Mouse (Mus musculus) forebrain, postnatal 0 days (tissue): ENCODE results near the gene Pcyt2. TPM values are rescaled to one million over a fixed set of nuclear protein-coding genes. Genes with fewer than 3 reads are reported as not detected.

Experiments
- ATAC-seq: fragments of 200-750 bp; cut with Nextera tagmentation; 2 replicates; pipeline ENCODE4 v1.8.0; 2017; ENCODE audit warnings: mild to moderate bottlenecking, moderate library complexity
- DNase-seq: peaks from one replicate; pipeline ENCODE4 v3.0.0-alpha.2; 2015
- H3K27ac ChIP-seq: fragments of 300-500 bp; sonication (generic); 2 replicates; pipeline ENCODE4 v1.5.1; 2014; ENCODE audit warnings: low read depth, mild to moderate bottlenecking, antibody characterized with exemption, low read length, moderate library complexity, mixed read lengths
- H3K27me3 ChIP-seq: fragments of 300-500 bp; sonication (generic); 2 replicates; pipeline ENCODE4 v1.6.1; 2014; ENCODE audit warnings: mild to moderate bottlenecking, low read length, mixed read lengths; ENCODE audit not compliant: insufficient read depth
- H3K36me3 ChIP-seq: fragments of 300-500 bp; sonication (generic); 2 replicates; pipeline ENCODE4 v1.6.1; 2014; ENCODE audit warnings: mild to moderate bottlenecking, moderate library complexity; ENCODE audit not compliant: insufficient read depth
- H3K4me1 ChIP-seq: fragments of 300-500 bp; sonication (generic); 2 replicates; pipeline ENCODE4 v1.6.1; 2014; ENCODE audit warnings: antibody characterized with exemption; ENCODE audit not compliant: insufficient read depth
- H3K4me2 ChIP-seq: fragments of 300-500 bp; sonication (generic); 2 replicates; pipeline ENCODE4 v1.6.1; 2014; ENCODE audit warnings: low read depth, mild to moderate bottlenecking, moderate library complexity
- H3K4me3 ChIP-seq: fragments of 300-500 bp; sonication (generic); 2 replicates; pipeline ENCODE4 v1.5.1; 2014; ENCODE audit warnings: low read depth, low read length, mixed read lengths
- H3K9ac ChIP-seq: fragments of 300-500 bp; sonication (generic); 2 replicates; pipeline ENCODE4 v1.6.1; 2014; ENCODE audit warnings: mild to moderate bottlenecking
- H3K9me3 ChIP-seq: fragments of 300-500 bp; sonication (generic); 2 replicates; pipeline ENCODE4 v1.6.1; 2016; ENCODE audit warnings: low read length
- CTCF ChIP-seq: sonication (generic); IDR thresholded peaks from 2 replicates; pipeline ENCODE4 v1.5.1; 2016; ENCODE audit warnings: antibody characterized with exemption, control low read depth, low read depth
- WGBS: fragments of 180-500 bp; shearing (Covaris S2); extraction: QIAGEN DNeasy Blood & Tissue Kit; methylation state at CpG from one replicate; pipeline ENCODE4 v1.1.7; 2014; 5-methylcytosine and 5-hydroxymethylcytosine counted together
- polyA plus RNA-seq: library from polyadenylated mRNA; unstranded; fragments of >200 nt; fragmentation: Nextera tagmentation; extraction: Ambion mirVana; gene quantifications from 2 replicates; pipeline ENCODE4 v1.2.1, GENCODE M21; 2015
- total RNA-seq: library from RNA; depleted of rRNA; stranded (reverse); fragments of >200 nt; gene quantifications from 2 replicates; pipeline ENCODE4 v1.2.3, GENCODE M21; 2014

The Pcyt2 gene
- total and polyA plus RNA-seq, 2 experiments from 2014 or later: 102 to 117 TPM

DNA sequence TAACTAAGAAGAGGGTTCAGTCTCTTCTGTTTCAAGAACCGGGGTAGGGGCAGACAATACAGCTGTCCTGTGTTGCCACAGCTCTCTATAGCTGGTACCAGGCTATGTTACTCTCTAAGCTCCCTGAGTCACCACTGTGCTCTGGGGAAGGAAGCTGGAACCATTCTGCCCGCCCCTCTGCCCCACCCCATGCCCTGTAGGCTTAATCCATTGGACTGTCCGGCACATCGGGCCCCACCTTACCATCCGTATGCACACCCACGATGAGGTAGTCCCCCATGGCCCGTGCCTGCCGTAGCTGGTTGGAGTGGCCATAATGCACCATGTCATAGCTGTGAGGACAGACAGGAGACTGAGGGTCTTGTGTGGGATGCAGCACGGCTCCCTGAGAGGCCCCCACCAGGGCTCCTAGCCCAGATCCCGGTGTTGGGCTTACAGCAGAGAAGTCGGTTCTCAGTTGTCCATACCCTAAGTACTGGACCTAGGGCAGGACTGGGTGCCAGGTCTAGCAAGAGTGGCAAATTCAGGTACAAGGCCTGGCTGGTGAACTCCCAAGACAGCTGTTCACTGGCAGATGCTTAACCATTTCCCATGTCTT, 2.0 kb downstream of the Pcyt2 start:
- Histone ChIP-seq H3K27ac (no peak overlapping the region), H3K4me1 (peaks cover 9% of the 10 kb centered on the region), H3K9me3 (no peaks in the 10 kb centered on the region), H3K36me3 (peaks cover 62% of the 10 kb centered on the region), H3K4me2 (no peak overlapping the region), H3K27me3 (no peaks in the 10 kb centered on the region), H3K9ac (no peak overlapping the region), H3K4me3 (no peak overlapping the region)
- 90% methylated on average over 11 of the region's 11 CpGs for WGBS
- DNase-seq (no peak), ATAC-seq (no peak)
- TF ChIP-seq CTCF: no peak

GRCm38 (mm10) chr11:120615167-120615566, 2.6 kb downstream of the Pcyt2 start:
- no peak for TF ChIP-seq CTCF
- Histone ChIP-seq H3K4me1 (peaks cover 9% of the 10 kb centered on the region), H3K27ac (no peak overlapping the region), H3K9me3 (no peaks in the 10 kb centered on the region), H3K9ac (no peak overlapping the region), H3K36me3 (peaks cover 62% of the 10 kb centered on the region), H3K4me2 (no peak overlapping the region), H3K27me3 (no peaks in the 10 kb centered on the region), H3K4me3 (no peak overlapping the region)
- 96% methylated on average over 6 of the region's 6 CpGs for WGBS
- ATAC-seq (no peak), DNase-seq (no peak)

- H3K36me3 ChIP-seq: peaks cover 63% of the 10 kb centered on the region
- ATAC-seq: no peak
- H3K9me3 ChIP-seq: no peaks in the 10 kb centered on the region
- H3K27ac ChIP-seq: no peak overlapping the region
- DNase-seq: no peak
- 83% methylated on average over 8 of the region's 8 CpGs for WGBS
- no peak for TF ChIP-seq CTCF
- peaks cover 9% of the 10 kb centered on the region for H3K4me1 ChIP-seq
- H3K27me3 ChIP-seq: no peaks in the 10 kb centered on the region
- H3K4me3 ChIP-seq: no peak overlapping the region
- no peak overlapping the region for H3K4me2 ChIP-seq
- H3K9ac ChIP-seq: no peak overlapping the region
Measured at GRCm38 (mm10) chr11:120613976-120614375, 3.8 kb downstream of the Pcyt2 start.

- TF ChIP-seq CTCF: no peak
- ATAC-seq (no peak), DNase-seq (no peak)
- Histone ChIP-seq H3K4me3 (no peak overlapping the region), H3K27me3 (no peaks in the 10 kb centered on the region), H3K9ac (no peak overlapping the region), H3K4me1 (peaks cover 9% of the 10 kb centered on the region), H3K27ac (no peak overlapping the region), H3K9me3 (no peaks in the 10 kb centered on the region), H3K4me2 (no peak overlapping the region), H3K36me3 (peaks cover 60% of the 10 kb centered on the region)
- 90% methylated on average over 10 of the region's 10 CpGs for WGBS
Measured at GRCm38 (mm10) chr11:120613481-120613972, 4.2 kb downstream of the Pcyt2 start.

DNA sequence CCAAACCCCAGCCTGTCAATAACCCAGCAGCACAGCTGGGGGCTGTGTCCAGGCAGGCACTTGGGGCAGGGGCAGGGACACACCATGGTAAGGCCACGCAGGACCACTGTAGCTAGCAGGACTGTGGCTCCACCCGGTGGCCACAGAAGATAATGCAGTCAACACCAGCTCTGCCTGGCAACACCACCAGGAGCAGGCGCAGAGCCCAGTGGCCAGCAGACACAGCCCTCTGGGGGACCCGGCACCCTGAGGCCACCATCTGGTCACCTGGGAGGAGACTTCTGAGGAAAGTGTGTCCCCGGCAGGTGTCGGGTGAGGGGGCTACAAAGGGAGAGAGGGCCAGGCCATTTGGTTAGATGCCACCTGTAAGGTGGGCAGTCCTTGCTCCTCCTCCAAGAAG, 5.0 kb downstream of the Pcyt2 start:
- peak; percentile 88 for TF ChIP-seq CTCF
- Histone ChIP-seq H3K27me3 (no peaks in the 10 kb centered on the region), H3K36me3 (peaks cover 57% of the 10 kb centered on the region), H3K4me3 (no peak overlapping the region), H3K9ac (no peak overlapping the region), H3K4me1 (peaks cover 9% of the 10 kb centered on the region), H3K9me3 (no peaks in the 10 kb centered on the region), H3K27ac (no peak overlapping the region), H3K4me2 (no peak overlapping the region)
- ATAC-seq (peak; percentile 23; the same call in 1 of the 2 replicates), DNase-seq (peak; percentile 64)
- WGBS: 41% methylated on average over 6 of the region's 6 CpGs

GRCm38 (mm10) chr11:120610477-120611046, 7.2 kb downstream of the Pcyt2 start:
- no peak overlapping the region for H3K9ac ChIP-seq
- WGBS: 88% methylated on average over 9 of the region's 9 CpGs

GRCm38 (mm10) chr11:120609250-120609649, 8.5 kb downstream of the Pcyt2 start:
- ATAC-seq (no peak), DNase-seq (no peak)
- Histone ChIP-seq H3K27ac (no peak overlapping the region), H3K9ac (no peak overlapping the region), H3K36me3 (peaks cover 74% of the 10 kb centered on the region), H3K4me1 (no peaks in the 10 kb centered on the region), H3K9me3 (no peaks in the 10 kb centered on the region), H3K27me3 (no peaks in the 10 kb centered on the region), H3K4me2 (no peak overlapping the region), H3K4me3 (no peak overlapping the region)
- 37% methylated on average over 8 of the region's 8 CpGs for WGBS
- TF ChIP-seq CTCF: no peak

More at GRCm38 (mm10) chr11:120610477-120611046, 7.2 kb downstream of the Pcyt2 start:
- H3K9me3 ChIP-seq: no peaks in the 10 kb centered on the region
- H3K4me1 ChIP-seq: no peaks in the 10 kb centered on the region
- no peak overlapping the region for H3K4me2 ChIP-seq
- DNase-seq: no peak
- no peak for TF ChIP-seq CTCF
- peaks cover 72% of the 10 kb centered on the region for H3K36me3 ChIP-seq
- H3K27me3 ChIP-seq: no peaks in the 10 kb centered on the region
- ATAC-seq: no peak
- H3K27ac ChIP-seq: no peak overlapping the region
- H3K4me3 ChIP-seq: no peak overlapping the region
